In the genomic region with DNA sequence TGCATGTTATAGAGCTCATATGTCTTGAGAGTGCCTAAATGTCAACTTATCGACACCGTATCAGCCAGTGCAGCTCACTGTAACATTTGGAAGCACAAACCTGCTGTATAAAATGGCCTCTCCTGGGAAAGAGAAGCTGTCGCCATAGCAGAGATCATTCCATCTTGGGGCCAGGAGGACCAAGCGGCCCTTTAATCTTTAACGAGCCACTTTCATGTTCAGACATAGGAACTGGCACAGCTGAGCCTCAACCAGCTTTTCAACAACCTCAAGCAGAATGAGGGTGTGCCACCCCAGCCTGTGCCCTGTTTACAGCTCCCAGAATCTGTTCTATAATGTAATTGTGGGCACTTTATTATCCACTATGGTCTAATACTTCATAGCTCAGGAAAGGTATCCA, we compare ENCODE assay signal across 20 mouse cellular contexts. TPM values are rescaled to one million over a fixed set of nuclear protein-coding genes. Genes with fewer than 3 reads are reported as not detected.
DNase-seq lines count a peak whose midpoint lies in the region; ATAC-seq and TF ChIP-seq lines count a peak whose summit lies in the region.
"Had no signal": no experiment of that assay in that cellular context is flagged by ENCODE, and none has a peak within 500 bp of the region (broad histone marks: within the 10 kb centered on the region; RNA-seq: fewer than 3 reads in every experiment).

No protein-coding gene starts in this region.

- 0 out of 2 replicates have a peak, but pooled peaks cover 2% of the 10 kb centered on the region for H3K27me3 ChIP-seq in embryonic facial prominence, embryonic 11.5 days (ENCODE audit: control insufficient read depth, insufficient read depth, low read length)
- H3K27me3 ChIP-seq in embryonic facial prominence, embryonic 10.5 days (replicated peaks; ENCODE audit: low read depth, poor library complexity, severe bottlenecking), result peaks cover 3% of the 10 kb centered on the region; the same call in 1 of the 2 replicates
- H3K27me3 ChIP-seq in kidney, embryonic 14.5 days (ENCODE audit: control insufficient read depth, insufficient read depth, low read length), result no peaks in the 10 kb centered on the region
- H3K27me3 ChIP-seq in liver, postnatal 0 days (ENCODE audit: insufficient read depth, low read length), result no peaks in the 10 kb centered on the region
- H3K27me3 ChIP-seq: heart, embryonic 15.5 days; hindbrain, embryonic 15.5 days; lung, embryonic 15.5 days had no signal

- H3K4me2 ChIP-seq in embryonic facial prominence, embryonic 11.5 days (ENCODE audit: low read depth, low read length), result no peak overlapping the region
- H3K4me2 ChIP-seq in kidney, embryonic 14.5 days (replicated peaks; ENCODE audit: low read depth, low read length), result no peak overlapping the region
- H3K4me2 ChIP-seq in liver, postnatal 0 days (ENCODE audit: low read depth, low read length), result no peak overlapping the region
- H3K4me2 ChIP-seq: heart, embryonic 15.5 days; hindbrain, embryonic 15.5 days; lung, embryonic 15.5 days had no signal

- ATAC-seq in embryonic facial prominence, embryonic 11.5 days (replicated peaks; ENCODE audit: insufficient number of reproducible peaks, low FRiP score, low TSS enrichment, low read depth), result no peak
- no peak for ATAC-seq in kidney, embryonic 14.5 days (ENCODE audit: low FRiP score, low TSS enrichment)
- ATAC-seq in liver, postnatal 0 days, result no peak

- TF ChIP-seq POLR2A in brain, embryonic 14.5 days (IDR thresholded peaks at IDR 0.05; ENCODE audit: borderline replicate concordance, extremely low read depth, insufficient read depth, insufficient read length, poor library complexity, severe bottlenecking), result no peak

- no peaks in the 10 kb centered on the region for H3K9me3 ChIP-seq in embryonic facial prominence, embryonic 11.5 days (replicated peaks; ENCODE audit: control insufficient read depth, low read length)
- H3K9me3 ChIP-seq in embryonic facial prominence, embryonic 10.5 days, result no peaks in the 10 kb centered on the region
- no peaks in the 10 kb centered on the region for H3K9me3 ChIP-seq in kidney, embryonic 14.5 days (ENCODE audit: control insufficient read depth, low read length)
- H3K9me3 ChIP-seq in liver, postnatal 0 days (ENCODE audit: low read length), result no peaks in the 10 kb centered on the region
- H3K9me3 ChIP-seq: heart, embryonic 15.5 days; hindbrain, embryonic 15.5 days; lung, embryonic 15.5 days had no signal

- H3K27ac ChIP-seq in embryonic facial prominence, embryonic 11.5 days (replicated peaks; ENCODE audit: low read depth, low read length), result 0 out of 2 replicates have a peak overlapping the region, but pooled peaks have one; percentile 28
- H3K27ac ChIP-seq in embryonic facial prominence, embryonic 10.5 days (replicated peaks), result no peak overlapping the region
- peak overlapping the region; percentile 12; the same call in 1 of the 2 replicates for H3K27ac ChIP-seq in kidney, embryonic 14.5 days (ENCODE audit: low read depth, low read length)
- peak overlapping the region; percentile 13; the same call in 1 of the 2 replicates for H3K27ac ChIP-seq in liver, postnatal 0 days (ENCODE audit: low read depth)
- H3K27ac ChIP-seq: heart, embryonic 15.5 days; hindbrain, embryonic 15.5 days; lung, embryonic 15.5 days; stomach, postnatal 0 days had no signal

- H3K9ac ChIP-seq in embryonic facial prominence, embryonic 11.5 days (replicated peaks; ENCODE audit: low read length), result no peak overlapping the region
- no peak overlapping the region for H3K9ac ChIP-seq in kidney, embryonic 14.5 days (ENCODE audit: low read depth, low read length)
- H3K9ac ChIP-seq in liver, postnatal 0 days (replicated peaks), result no peak overlapping the region
- H3K9ac ChIP-seq: heart, embryonic 15.5 days; hindbrain, embryonic 15.5 days; lung, embryonic 15.5 days had no signal

- no peak for DNase-seq in embryonic facial prominence, embryonic 11.5 days (ENCODE audit: low spot score)
- no peak for DNase-seq in embryonic facial prominence, embryonic 10.5 days (ENCODE audit: low spot score)
- DNase-seq in kidney, postnatal 36 days, result no peak
- peak; percentile 31 for DNase-seq in brain, embryonic 14.5 days (ENCODE audit: low read depth)
- no peak for DNase-seq in liver, postnatal 0 days
- no peak for DNase-seq in adrenal gland, postnatal 25 days
- DNase-seq in retina, embryonic 14.5 days (ENCODE audit: low spot score), result no peak
- DNase-seq: adrenal gland, adult 8-10 months; cerebellum, adult 9-10 months; embryo, embryonic 11 days; heart, adult 18-20 months; left cerebral cortex, postnatal 4 days; right cerebral cortex, adult 18-20 months; thymus, postnatal 14 days had no signal

- 68% methylated on average over 5 of the region's 5 CpGs for WGBS in embryonic facial prominence, embryonic 11.5 days
- 75% methylated on average over 5 of the region's 5 CpGs for WGBS in embryonic facial prominence, embryonic 10.5 days
- WGBS in kidney, embryonic 14.5 days, result 41% methylated on average over 5 of the region's 5 CpGs
- 83% methylated on average over 5 of the region's 5 CpGs for WGBS in liver, postnatal 0 days (ENCODE audit: insufficient replicate concordance)

- TF ChIP-seq EP300 in liver, postnatal 0 days (IDR thresholded peaks at IDR 0.05; ENCODE audit: low read depth), result no peak

- TF ChIP-seq CTCF in brain, embryonic 14.5 days (IDR thresholded peaks at IDR 0.05; ENCODE audit: borderline replicate concordance, extremely low read depth, insufficient read depth, insufficient read length), result no peak
- no peak for TF ChIP-seq CTCF in liver, postnatal 0 days (IDR thresholded peaks at IDR 0.05; ENCODE audit: low read depth)

- peaks cover 5% of the 10 kb centered on the region for H3K4me1 ChIP-seq in embryonic facial prominence, embryonic 11.5 days (ENCODE audit: control insufficient read depth, insufficient read depth, low read length)
- peaks cover 31% of the 10 kb centered on the region for H3K4me1 ChIP-seq in embryonic facial prominence, embryonic 10.5 days
- peaks cover 25% of the 10 kb centered on the region for H3K4me1 ChIP-seq in kidney, embryonic 14.5 days (ENCODE audit: control insufficient read depth, insufficient read depth, low read length)
- H3K4me1 ChIP-seq in liver, postnatal 0 days (ENCODE audit: insufficient read depth), result peaks cover 42% of the 10 kb centered on the region
- H3K4me1 ChIP-seq: lung, embryonic 15.5 days had no signal

- no peak overlapping the region for H3K4me3 ChIP-seq in embryonic facial prominence, embryonic 11.5 days (ENCODE audit: low read depth, low read length)
- no peak overlapping the region for H3K4me3 ChIP-seq in embryonic facial prominence, embryonic 10.5 days
- no peak overlapping the region for H3K4me3 ChIP-seq in kidney, embryonic 14.5 days (ENCODE audit: low read length)
- H3K4me3 ChIP-seq in liver, postnatal 0 days (ENCODE audit: low read depth, low read length), result no peak overlapping the region
- H3K4me3 ChIP-seq: heart, embryonic 15.5 days; hindbrain, embryonic 15.5 days; lung, embryonic 15.5 days had no signal

- H3K36me3 ChIP-seq in embryonic facial prominence, embryonic 11.5 days (replicated peaks; ENCODE audit: control insufficient read depth, insufficient read depth, low read depth, low read length), result no peaks in the 10 kb centered on the region
- H3K36me3 ChIP-seq in embryonic facial prominence, embryonic 10.5 days (replicated peaks), result no peaks in the 10 kb centered on the region
- no peaks in the 10 kb centered on the region for H3K36me3 ChIP-seq in kidney, embryonic 14.5 days (ENCODE audit: control insufficient read depth, insufficient read depth, low read length)
- H3K36me3 ChIP-seq in liver, postnatal 0 days (replicated peaks; ENCODE audit: insufficient read depth, low read length), result no peaks in the 10 kb centered on the region
- H3K36me3 ChIP-seq: heart, embryonic 15.5 days; hindbrain, embryonic 15.5 days; lung, embryonic 15.5 days had no signal

RNA-seq across cellular contexts. Expression of a gene that starts 20.8 kb away (rescaled TPM):
- 12.1 and 12.8 TPM in 2 replicates for polyA plus RNA-seq in embryonic facial prominence, embryonic 11.5 days (2014; fragmentation: Nextera tagmentation; extraction: Ambion mirVana)
- polyA plus RNA-seq in embryonic facial prominence, embryonic 10.5 days (2016; fragmentation: Nextera tagmentation; extraction: Ambion mirVana), result 11.3 and 11.5 TPM in 2 replicates
- polyA plus RNA-seq in kidney, embryonic 14.5 days (2014; fragmentation: Nextera tagmentation; extraction: Ambion mirVana), result 13.1 and 23.5 TPM in 2 replicates
- polyA plus RNA-seq in brain, embryonic 14.5 days (2012; rRNA removed), result 5.7 and 7.6 TPM in 2 replicates
- polyA plus RNA-seq in liver, postnatal 0 days (2015; fragmentation: Nextera tagmentation; extraction: Ambion mirVana), result 10.1 and 11.3 TPM in 2 replicates
- total RNA-seq in adrenal gland, postnatal 25 days (2021), result 5.9 and 9.4 TPM in 2 replicates

RNA-seq across cellular contexts. Expression of a gene that starts 40.2 kb away (rescaled TPM):
- polyA plus RNA-seq in embryonic facial prominence, embryonic 11.5 days (2014; fragmentation: Nextera tagmentation; extraction: Ambion mirVana), result 13.4 and 13.5 TPM in 2 replicates
- polyA plus RNA-seq in embryonic facial prominence, embryonic 10.5 days (2016; fragmentation: Nextera tagmentation; extraction: Ambion mirVana), result 13.7 and 14.7 TPM in 2 replicates
- polyA plus RNA-seq in kidney, embryonic 14.5 days (2014; fragmentation: Nextera tagmentation; extraction: Ambion mirVana), result 8.8 and 11.5 TPM in 2 replicates
- polyA plus RNA-seq in brain, embryonic 14.5 days (2012; rRNA removed), result 9.5 and 9.7 TPM in 2 replicates
- polyA plus RNA-seq in liver, postnatal 0 days (2015; fragmentation: Nextera tagmentation; extraction: Ambion mirVana), result 3.4 and 4.4 TPM in 2 replicates
- total RNA-seq in adrenal gland, postnatal 25 days (2021), result 15.1 and 19.1 TPM in 2 replicates

RNA-seq across cellular contexts. Expression of a gene that starts 41.7 kb away (rescaled TPM):
- 0.18 TPM in 1 of 2 replicates, not detected in the other for polyA plus RNA-seq in embryonic facial prominence, embryonic 11.5 days (2014; fragmentation: Nextera tagmentation; extraction: Ambion mirVana)
- 0.26 and 0.35 TPM in 2 replicates for polyA plus RNA-seq in embryonic facial prominence, embryonic 10.5 days (2016; fragmentation: Nextera tagmentation; extraction: Ambion mirVana)
- polyA plus RNA-seq in kidney, embryonic 14.5 days (2014; fragmentation: Nextera tagmentation; extraction: Ambion mirVana), result 0.19 and 0.23 TPM in 2 replicates
- 0.03 TPM in 1 of 2 replicates, not detected in the other for polyA plus RNA-seq in brain, embryonic 14.5 days (2012; rRNA removed)
- polyA plus RNA-seq in liver, postnatal 0 days (2015; fragmentation: Nextera tagmentation; extraction: Ambion mirVana), result 0.28 and 0.30 TPM in 2 replicates
- 0.18 TPM in 1 of 2 replicates, not detected in the other for total RNA-seq in adrenal gland, postnatal 25 days (2021)
- total RNA-seq: gastrocnemius, adult 18-20 months; heart, adult 18-20 months; left cerebral cortex, postnatal 4 days had no signal
- polyA plus RNA-seq: stomach, postnatal 0 days had no signal

RNA-seq across cellular contexts. Expression of a gene that starts 58.0 kb away (rescaled TPM):
- 23.2 and 33.7 TPM in 2 replicates for polyA plus RNA-seq in embryonic facial prominence, embryonic 11.5 days (2014; fragmentation: Nextera tagmentation; extraction: Ambion mirVana)
- 41.2 and 45.6 TPM in 2 replicates for polyA plus RNA-seq in embryonic facial prominence, embryonic 10.5 days (2016; fragmentation: Nextera tagmentation; extraction: Ambion mirVana)
- polyA plus RNA-seq in kidney, embryonic 14.5 days (2014; fragmentation: Nextera tagmentation; extraction: Ambion mirVana), result 32.2 and 33.7 TPM in 2 replicates
- polyA plus RNA-seq in brain, embryonic 14.5 days (2012; rRNA removed), result 59.1 and 92.3 TPM in 2 replicates
- polyA plus RNA-seq in liver, postnatal 0 days (2015; fragmentation: Nextera tagmentation; extraction: Ambion mirVana), result 9.1 and 9.2 TPM in 2 replicates
- total RNA-seq in adrenal gland, postnatal 25 days (2021), result 23.5 and 31.4 TPM in 2 replicates
